Mouse (Mus musculus) intestine, embryonic 15.5 days (tissue): Measurements from ENCODE around the gene Smcp. TPM values are rescaled to one million over a fixed set of nuclear protein-coding genes. Genes with fewer than 3 reads are reported as not detected.
A peak's percentile ranks its signal among the peaks of the same experiment; 100 is the strongest.

Experiments
- ATAC-seq: fragments of 200-750 bp; cut with Nextera tagmentation; 2 replicates; pipeline ENCODE4 v1.8.0; 2017; ENCODE audit warnings: moderate TSS enrichment, moderate library complexity
- H3K27ac ChIP-seq: fragments of 300-500 bp; sonication (generic); 2 replicates; pipeline ENCODE4 v1.5.1; 2015; ENCODE audit warnings: mild to moderate bottlenecking, inconsistent platforms
- H3K27me3 ChIP-seq: fragments of 300-500 bp; sonication (generic); replicated peaks from 2 replicates; pipeline ENCODE4 v1.6.1; 2015; ENCODE audit warnings: inconsistent platforms
- H3K36me3 ChIP-seq: fragments of 300-500 bp; sonication (generic); 2 replicates; pipeline ENCODE4 v1.6.1; 2015; ENCODE audit warnings: inconsistent platforms
- H3K4me1 ChIP-seq: fragments of 300-500 bp; sonication (generic); replicated peaks from 2 replicates; pipeline ENCODE4 v1.6.1; 2015; ENCODE audit warnings: inconsistent platforms
- H3K4me2 ChIP-seq: fragments of 300-500 bp; sonication (generic); replicated peaks from 2 replicates; pipeline ENCODE4 v1.6.1; 2015; ENCODE audit warnings: mild to moderate bottlenecking, inconsistent platforms
- H3K4me3 ChIP-seq: fragments of 300-500 bp; sonication (generic); replicated peaks from 2 replicates; pipeline ENCODE4 v1.5.1; 2015; ENCODE audit warnings: inconsistent platforms
- H3K9ac ChIP-seq: fragments of 300-500 bp; sonication (generic); 2 replicates; pipeline ENCODE4 v1.6.1; 2015; ENCODE audit warnings: inconsistent platforms
- H3K9me3 ChIP-seq: fragments of 300-500 bp; sonication (generic); 2 replicates; pipeline ENCODE4 v1.6.1; 2016; ENCODE audit warnings: inconsistent platforms
- WGBS: fragments of 180-500 bp; shearing (Covaris S2); methylation state at CpG from one replicate; pipeline ENCODE4 v1.1.7; 2015; 5-methylcytosine and 5-hydroxymethylcytosine counted together
- polyA plus RNA-seq: library from polyadenylated mRNA; unstranded; fragments of >200 nt; fragmentation: Nextera tagmentation; extraction: Ambion mirVana; gene quantifications from 2 replicates; pipeline ENCODE4 v1.2.1, GENCODE M21; 2015

The Smcp gene
- polyA plus RNA-seq, 1 experiment from 2014 or later = 3.4 TPM

DNA sequence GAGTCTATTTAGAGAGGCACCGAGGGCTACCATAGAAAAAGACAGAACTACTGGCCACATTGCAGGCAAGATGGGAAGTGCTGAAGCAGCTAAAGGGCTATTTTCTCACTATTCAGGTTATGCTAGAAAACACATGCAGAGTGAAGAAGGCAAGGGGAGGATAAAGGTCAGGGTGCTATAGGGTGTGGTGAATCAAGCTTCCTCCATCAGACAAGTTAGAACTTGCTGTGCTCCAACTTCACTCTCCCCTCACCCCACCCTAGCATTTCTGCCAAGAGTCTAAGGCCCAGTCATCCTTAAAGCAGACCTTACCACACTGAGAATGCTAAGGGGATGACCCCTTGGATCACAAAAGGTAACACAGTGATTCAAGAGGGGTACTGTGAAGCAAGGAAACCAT, 9.3 kb downstream of the Smcp start:
- Histone ChIP-seq H3K9ac (no peak overlapping the region), H3K27me3 (no peaks in the 10 kb centered on the region), H3K9me3 (no peaks in the 10 kb centered on the region), H3K4me2 (no peak overlapping the region), H3K36me3 (no peaks in the 10 kb centered on the region), H3K27ac (no peak overlapping the region), H3K4me3 (no peak overlapping the region), H3K4me1 (no peaks in the 10 kb centered on the region)
- WGBS = 50% methylated on average over 1 of the region's 1 CpGs
- ATAC-seq = peak; percentile 91

GRCm38 (mm10) chr3:92578652-92579413, 10.0 kb downstream of the Smcp start:
- 48% methylated on average over 4 of the region's 4 CpGs for WGBS
- no peaks in the 10 kb centered on the region for H3K36me3 ChIP-seq
- H3K9me3 ChIP-seq = no peaks in the 10 kb centered on the region
- H3K4me1 ChIP-seq = no peaks in the 10 kb centered on the region
- no peak overlapping the region for H3K4me3 ChIP-seq
- no peaks in the 10 kb centered on the region for H3K27me3 ChIP-seq
- H3K9ac ChIP-seq = no peak overlapping the region
- ATAC-seq = peak; percentile 77
- H3K27ac ChIP-seq = no peak overlapping the region
- H3K4me2 ChIP-seq = no peak overlapping the region

DNA sequence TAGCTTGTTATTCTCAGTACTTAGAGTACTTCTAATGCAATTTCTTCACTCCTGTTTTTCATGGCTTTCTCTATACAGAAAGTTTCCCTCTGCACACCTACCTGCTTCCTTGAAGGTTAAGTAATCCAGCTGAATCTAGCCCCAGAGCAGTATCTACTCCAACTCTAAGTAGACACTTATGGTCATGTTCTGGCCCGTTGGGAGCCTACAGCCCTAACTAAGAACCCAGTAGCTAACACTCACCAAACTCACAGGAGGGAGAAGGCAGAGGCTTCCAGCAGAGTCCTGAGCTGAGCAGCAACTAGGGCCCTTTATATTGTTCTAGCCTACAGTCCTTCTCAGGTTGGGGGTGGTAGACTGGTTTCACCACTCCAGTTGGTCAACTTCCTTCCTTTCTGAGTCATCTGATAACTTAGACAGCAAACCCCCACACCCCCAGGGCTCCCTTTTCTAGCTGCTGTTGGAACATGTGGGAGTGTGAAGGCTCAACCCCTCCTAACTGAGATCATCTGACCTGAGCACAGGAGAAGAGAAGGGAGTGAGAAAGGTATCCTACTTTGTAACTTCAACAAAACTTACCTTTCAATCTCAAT, 15.3 kb downstream of the Smcp start, which contains the start of gene Ivl:
TSS of gene Ivl (minus strand) at position 287 of the 593 bp plus-strand sequence.
- no peaks in the 10 kb centered on the region for H3K36me3 ChIP-seq
- 93% methylated on average over 1 of the region's 1 CpGs for WGBS
- no peaks in the 10 kb centered on the region for H3K27me3 ChIP-seq
- no peak within 1 kb of the TSS for H3K4me3 ChIP-seq
- H3K9ac ChIP-seq = no peak within 1 kb of the TSS
- no peak for ATAC-seq
- no peak within 1 kb of the TSS for H3K27ac ChIP-seq
- H3K4me2 ChIP-seq = no peak within 1 kb of the TSS
- no peaks in the 10 kb centered on the region for H3K4me1 ChIP-seq
- H3K9me3 ChIP-seq = no peaks in the 10 kb centered on the region

DNA sequence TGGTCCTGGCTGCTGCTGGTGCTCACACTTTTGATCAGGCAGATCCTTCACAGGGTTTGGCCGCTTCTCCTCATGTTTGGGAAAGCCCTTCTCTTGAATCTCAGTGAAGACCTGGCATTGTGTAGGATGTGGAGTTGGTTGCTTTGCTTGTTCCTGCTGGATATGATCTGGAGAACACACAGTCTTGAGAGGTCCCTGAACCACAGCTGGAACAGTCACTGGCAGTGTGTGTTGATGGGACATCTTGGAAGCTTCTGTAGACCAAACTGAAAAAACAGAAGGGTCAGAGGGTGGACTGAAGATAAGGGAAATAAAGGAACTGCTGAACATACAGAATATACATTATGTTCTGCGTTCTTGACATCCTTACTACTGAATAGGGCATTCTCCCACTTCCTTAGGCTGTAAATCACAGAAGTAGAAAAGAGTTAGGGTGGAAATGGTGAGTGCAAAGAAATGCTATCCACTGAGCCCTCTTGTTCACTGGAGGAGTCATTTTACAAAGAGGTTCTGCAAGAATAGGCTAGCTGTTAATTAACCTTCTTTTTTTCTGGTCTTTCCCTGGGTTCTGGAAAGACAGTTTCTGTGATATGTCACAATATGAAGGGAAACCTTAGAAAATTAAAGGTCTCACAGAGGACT, 16.2 kb downstream of the Smcp start:
- Histone ChIP-seq H3K27me3 (no peaks in the 10 kb centered on the region), H3K36me3 (no peaks in the 10 kb centered on the region), H3K9ac (no peak overlapping the region), H3K4me1 (no peaks in the 10 kb centered on the region), H3K4me3 (no peak overlapping the region), H3K27ac (no peak overlapping the region), H3K9me3 (no peaks in the 10 kb centered on the region), H3K4me2 (no peak overlapping the region)
- ATAC-seq = no peak
- 45% methylated on average over 2 of the region's 2 CpGs for WGBS

GRCm38 (mm10) chr3:92568752-92569151, 20.0 kb downstream of the Smcp start:
- WGBS = 93% methylated on average over 2 of the region's 2 CpGs
- no peaks in the 10 kb centered on the region for H3K4me1 ChIP-seq
- ATAC-seq = no peak
- no peak overlapping the region for H3K27ac ChIP-seq
- H3K9ac ChIP-seq = no peak overlapping the region
- H3K27me3 ChIP-seq = no peaks in the 10 kb centered on the region
- H3K4me3 ChIP-seq = no peak overlapping the region
- H3K36me3 ChIP-seq = no peaks in the 10 kb centered on the region
- no peaks in the 10 kb centered on the region for H3K9me3 ChIP-seq
- H3K4me2 ChIP-seq = no peak overlapping the region

GRCm38 (mm10) chr3:92565418-92565817, 23.4 kb downstream of the Smcp start:
- Histone ChIP-seq H3K9me3 (no peaks in the 10 kb centered on the region), H3K27me3 (no peaks in the 10 kb centered on the region), H3K4me3 (no peak overlapping the region), H3K27ac (no peak overlapping the region), H3K9ac (no peak overlapping the region), H3K36me3 (no peaks in the 10 kb centered on the region), H3K4me1 (no peaks in the 10 kb centered on the region), H3K4me2 (no peak overlapping the region)
- no peak for ATAC-seq

DNA sequence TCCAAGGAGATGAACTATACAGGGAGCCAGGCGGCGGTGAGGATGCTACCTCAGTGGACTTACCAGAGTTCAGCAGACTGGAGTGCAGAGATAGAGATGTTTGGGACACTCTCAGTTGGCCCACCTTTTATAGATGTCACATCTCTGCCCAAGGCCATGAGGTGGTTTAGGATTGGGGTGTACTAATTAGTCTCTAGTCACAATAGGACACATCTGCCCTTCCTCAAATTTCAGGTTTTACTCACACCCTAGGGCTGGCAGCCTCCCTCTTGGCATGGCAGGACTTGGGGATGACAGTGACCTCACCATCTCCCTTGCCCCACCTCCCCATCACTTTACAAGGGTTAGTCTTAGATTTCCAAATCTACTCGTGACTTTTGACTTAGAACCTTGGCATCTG, 54.4 kb downstream of the Smcp start, which contains the start of gene 2310046K23Rik:
TSS of gene 2310046K23Rik (minus strand) at position 101 of the 400 bp plus-strand sequence.
- Histone ChIP-seq H3K4me2 (no peak within 1 kb of the TSS), H3K4me1 (no peaks in the 10 kb centered on the region), H3K4me3 (no peak within 1 kb of the TSS), H3K9ac (no peak within 1 kb of the TSS), H3K27me3 (no peaks in the 10 kb centered on the region), H3K9me3 (no peaks in the 10 kb centered on the region), H3K27ac (no peak within 1 kb of the TSS), H3K36me3 (no peaks in the 10 kb centered on the region)
- ATAC-seq = no peak
- WGBS = 81% methylated on average over 3 of the region's 3 CpGs

Other genes starting within 250 kb of the Smcp start
- gene Sprr2d, start 249.9 kb downstream of the Smcp start, polyA plus RNA-seq = not detected in 2 replicates
- gene Sprr2e, start 236.9 kb downstream of the Smcp start, polyA plus RNA-seq = not detected in 2 replicates
- gene Sprr2f, start 223.8 kb downstream of the Smcp start, polyA plus RNA-seq = not detected in 2 replicates
- gene Sprr2h, start 203.3 kb downstream of the Smcp start, polyA plus RNA-seq = not detected in 2 replicates
- gene Sprr2i, start 181.0 kb downstream of the Smcp start, polyA plus RNA-seq = not detected in 2 replicates
- gene Sprr2j-ps, start 170.9 kb downstream of the Smcp start, polyA plus RNA-seq = not detected in 2 replicates
- 7.7 and 9.0 TPM in 2 replicates for gene Gm9774, start 159.6 kb downstream of the Smcp start, polyA plus RNA-seq
- gene Sprr2k, start 156.4 kb downstream of the Smcp start, polyA plus RNA-seq = not detected in 2 replicates
- 0.18 TPM in 1 of 2 replicates, not detected in the other for gene Sprr1b, start 150.2 kb downstream of the Smcp start, polyA plus RNA-seq
- not detected in 2 replicates for gene Sprr3, start 130.3 kb downstream of the Smcp start, polyA plus RNA-seq
- 1.1 and 1.2 TPM in 2 replicates for gene Sprr1a, start 103.1 kb downstream of the Smcp start, polyA plus RNA-seq
- not detected in 2 replicates for gene Sprr4, start 88.5 kb downstream of the Smcp start, polyA plus RNA-seq
- not detected in 2 replicates for gene 2310046K23Rik, start 54.5 kb downstream of the Smcp start, polyA plus RNA-seq
- 0.09 TPM in 1 of 2 replicates, not detected in the other for gene Ivl, start 15.3 kb downstream of the Smcp start, polyA plus RNA-seq
- gene 2210017I01Rik, start 18.5 kb upstream of the Smcp start, polyA plus RNA-seq = not detected in 2 replicates
- gene Lce6a, start 32.7 kb upstream of the Smcp start, polyA plus RNA-seq = not detected in 2 replicates
- not detected in 2 replicates for gene Lce1a1, start 59.3 kb upstream of the Smcp start, polyA plus RNA-seq
- gene Lce1b, start 67.9 kb upstream of the Smcp start, polyA plus RNA-seq = not detected in 2 replicates
- gene Lce1a2, start 81.3 kb upstream of the Smcp start, polyA plus RNA-seq = not detected in 2 replicates
- gene Lce1c, start 90.2 kb upstream of the Smcp start, polyA plus RNA-seq = not detected in 2 replicates
- not detected in 2 replicates for gene Lce1d, start 98.2 kb upstream of the Smcp start, polyA plus RNA-seq
- not detected in 2 replicates for gene Lce1e, start 120.1 kb upstream of the Smcp start, polyA plus RNA-seq
- gene Lce1f, start 131.4 kb upstream of the Smcp start, polyA plus RNA-seq = not detected in 2 replicates
- not detected in 2 replicates for gene Gm38119, start 150.1 kb upstream of the Smcp start, polyA plus RNA-seq
- gene Lce1g, start 163.3 kb upstream of the Smcp start, polyA plus RNA-seq = not detected in 2 replicates
- gene Lce1h, start 176.1 kb upstream of the Smcp start, polyA plus RNA-seq = not detected in 2 replicates
- gene Lce1i, start 189.9 kb upstream of the Smcp start, polyA plus RNA-seq = not detected in 2 replicates
- not detected in 2 replicates for gene Lce1j, start 201.5 kb upstream of the Smcp start, polyA plus RNA-seq
- not detected in 2 replicates for gene Lce1k, start 218.9 kb upstream of the Smcp start, polyA plus RNA-seq
- not detected in 2 replicates for gene Kprp, start 238.2 kb upstream of the Smcp start, polyA plus RNA-seq